Mouse (Mus musculus) embryonic facial prominence, embryonic 14.5 days (tissue): ENCODE measurements around the gene Phrf1. TPM values are rescaled to one million over a fixed set of nuclear protein-coding genes. Genes with fewer than 3 reads are reported as not detected.

ENCODE experiments used
- ATAC-seq: fragments of 200-750 bp; cut with Nextera tagmentation; 2 replicates; pipeline ENCODE4 v1.8.0; 2017; ENCODE audit warnings: low read depth, moderate number of reproducible peaks, moderate TSS enrichment
- DNase-seq: peaks from one replicate; pipeline ENCODE4 v3.0.0-alpha.2; 2015; ENCODE audit warnings: low spot score
- H3K27ac ChIP-seq: fragments of 300-500 bp; sonication (generic); replicated peaks from 2 replicates; pipeline ENCODE4 v1.5.1; 2014; ENCODE audit warnings: low read depth, mild to moderate bottlenecking, low read length, moderate library complexity
- H3K27me3 ChIP-seq: fragments of 300-500 bp; sonication (generic); replicated peaks from 2 replicates; pipeline ENCODE4 v1.6.1; 2014; ENCODE audit warnings: low read length; ENCODE audit not compliant: control insufficient read depth, insufficient read depth
- H3K36me3 ChIP-seq: fragments of 300-500 bp; sonication (generic); 2 replicates; pipeline ENCODE4 v1.6.1; 2014; ENCODE audit warnings: low read length, mixed read lengths; ENCODE audit not compliant: control insufficient read depth, insufficient read depth
- H3K4me1 ChIP-seq: fragments of 300-500 bp; sonication (generic); 2 replicates; pipeline ENCODE4 v1.6.1; 2014; ENCODE audit warnings: antibody characterized with exemption, low read length; ENCODE audit not compliant: control insufficient read depth, insufficient read depth
- H3K4me2 ChIP-seq: fragments of 300-500 bp; sonication (generic); 2 replicates; pipeline ENCODE4 v1.6.1; 2014; ENCODE audit warnings: low read depth, mild to moderate bottlenecking, low read length, moderate library complexity, mixed read lengths
- H3K4me3 ChIP-seq: fragments of 300-500 bp; sonication (generic); 2 replicates; pipeline ENCODE4 v1.5.1; 2014; ENCODE audit warnings: low read depth, mild to moderate bottlenecking, low read length
- H3K9ac ChIP-seq: fragments of 300-500 bp; sonication (generic); 2 replicates; pipeline ENCODE4 v1.6.1; 2014; ENCODE audit warnings: low read depth, mild to moderate bottlenecking, low read length, moderate library complexity, mixed read lengths
- H3K9me3 ChIP-seq: fragments of 300-500 bp; sonication (generic); 2 replicates; pipeline ENCODE4 v1.6.1; 2016; ENCODE audit warnings: low read length; ENCODE audit not compliant: control insufficient read depth
- WGBS: fragments of 180-500 bp; shearing (Covaris S2); extraction: QIAGEN DNeasy Blood & Tissue Kit; methylation state at CpG from one replicate; pipeline ENCODE4 v1.1.7; 2014; 5-methylcytosine and 5-hydroxymethylcytosine counted together
- polyA plus RNA-seq: library from polyadenylated mRNA; unstranded; fragments of >200 nt; fragmentation: Nextera tagmentation; extraction: Ambion mirVana; gene quantifications from 2 replicates; pipeline ENCODE4 v1.2.1, GENCODE M21; 2014

The Phrf1 gene
- polyA plus RNA-seq, 1 experiment from 2014 or later, result 59.8 TPM

GRCm38 (mm10) chr7:141221249-141222125 is 7.1 kb upstream of the Phrf1 start:
- Histone ChIP-seq H3K36me3 (peaks cover 10% of the 10 kb centered on the region; the same call in 1 of the 2 replicates), H3K27me3 (no peaks in the 10 kb centered on the region), H3K4me2 (peak overlapping the region; percentile 89), H3K4me3 (peak overlapping the region; percentile 63), H3K4me1 (peaks cover 20% of the 10 kb centered on the region), H3K27ac (peak overlapping the region; percentile 88), H3K9ac (peak overlapping the region; percentile 78), H3K9me3 (no peaks in the 10 kb centered on the region)
- WGBS, result 3% methylated on average over 38 of the region's 44 CpGs
- DNase-seq (peak; percentile 99), ATAC-seq (peak; percentile 97)

GRCm38 (mm10) chr7:141222126-141222467 is 6.5 kb upstream of the Phrf1 start:
- Histone ChIP-seq H3K4me1 (peaks cover 20% of the 10 kb centered on the region), H3K9me3 (no peaks in the 10 kb centered on the region), H3K4me2 (peak overlapping the region; percentile 89), H3K27ac (peak overlapping the region; percentile 88), H3K36me3 (peaks cover 10% of the 10 kb centered on the region; the same call in 1 of the 2 replicates), H3K9ac (peak overlapping the region; percentile 54), H3K4me3 (peak overlapping the region; percentile 63), H3K27me3 (no peaks in the 10 kb centered on the region)
- no peak for DNase-seq
- no peak for ATAC-seq
- WGBS, result 8% methylated on average over 8 of the region's 8 CpGs

GRCm38 (mm10) chr7:141222696-141223215 is 5.8 kb upstream of the Phrf1 start:
- H3K27me3 ChIP-seq, result no peaks in the 10 kb centered on the region
- H3K9ac ChIP-seq, result peak overlapping the region; percentile 54; the same call in 1 of the 2 replicates
- ATAC-seq (no peak), DNase-seq (no peak)
- peak overlapping the region; percentile 88 for H3K27ac ChIP-seq
- no peaks in the 10 kb centered on the region for H3K9me3 ChIP-seq
- H3K36me3 ChIP-seq, result peaks cover 10% of the 10 kb centered on the region; the same call in 1 of the 2 replicates
- 91% methylated on average over 4 of the region's 4 CpGs for WGBS
- peaks cover 20% of the 10 kb centered on the region for H3K4me1 ChIP-seq
- H3K4me3 ChIP-seq, result no peak overlapping the region
- peak overlapping the region; percentile 89; the same call in 1 of the 2 replicates for H3K4me2 ChIP-seq

- H3K9me3 ChIP-seq, result no peaks in the 10 kb centered on the region
- DNase-seq (no peak), ATAC-seq (no peak)
- H3K4me1 ChIP-seq, result peaks cover 19% of the 10 kb centered on the region
- peaks cover 10% of the 10 kb centered on the region for H3K36me3 ChIP-seq
- H3K27me3 ChIP-seq, result no peaks in the 10 kb centered on the region
- H3K9ac ChIP-seq, result no peak overlapping the region
- no peak overlapping the region for H3K4me3 ChIP-seq
- WGBS, result 80% methylated on average over 6 of the region's 6 CpGs
- H3K27ac ChIP-seq, result no peak overlapping the region
- H3K4me2 ChIP-seq, result no peak overlapping the region
Measured at GRCm38 (mm10) chr7:141226535-141226934, 2.0 kb upstream of the Phrf1 start.

- H3K27ac ChIP-seq, result no peak overlapping the region
- peaks cover 22% of the 10 kb centered on the region for H3K36me3 ChIP-seq
- peaks cover 10% of the 10 kb centered on the region for H3K4me1 ChIP-seq
- peak overlapping the region; percentile 99; the same call in 1 of the 2 replicates for H3K9ac ChIP-seq
- 76% methylated on average over 4 of the region's 4 CpGs for WGBS
- ATAC-seq (no peak), DNase-seq (no peak)
- H3K27me3 ChIP-seq, result no peaks in the 10 kb centered on the region
- H3K4me3 ChIP-seq, result peak overlapping the region; percentile 99; the same call in 1 of the 2 replicates
- H3K4me2 ChIP-seq, result peak overlapping the region; percentile 92
- H3K9me3 ChIP-seq, result no peaks in the 10 kb centered on the region
Measured at GRCm38 (mm10) chr7:141227796-141228195, 788 bp upstream of the Phrf1 start.

GRCm38 (mm10) chr7:141229702-141230101 is 1.1 kb downstream of the Phrf1 start:
- WGBS, result 55% methylated on average over 6 of the region's 6 CpGs
- H3K36me3 ChIP-seq, result peaks cover 41% of the 10 kb centered on the region
- H3K9me3 ChIP-seq, result no peaks in the 10 kb centered on the region
- DNase-seq, result no peak
- peaks cover 9% of the 10 kb centered on the region for H3K4me1 ChIP-seq
- peak overlapping the region; percentile 92 for H3K4me2 ChIP-seq
- H3K9ac ChIP-seq, result peak overlapping the region; percentile 99
- 0 out of 2 replicates have a peak overlapping the region, but pooled peaks have one; percentile 6 for H3K27ac ChIP-seq
- H3K4me3 ChIP-seq, result peak overlapping the region; percentile 99
- no peak for ATAC-seq
- H3K27me3 ChIP-seq, result no peaks in the 10 kb centered on the region

- 89% methylated on average over 4 of the region's 4 CpGs for WGBS
- H3K9ac ChIP-seq, result no peak overlapping the region
- no peaks in the 10 kb centered on the region for H3K9me3 ChIP-seq
- no peaks in the 10 kb centered on the region for H3K27me3 ChIP-seq
- peaks cover 9% of the 10 kb centered on the region for H3K4me1 ChIP-seq
- H3K27ac ChIP-seq, result no peak overlapping the region
- DNase-seq, result no peak
- H3K4me2 ChIP-seq, result peak overlapping the region; percentile 92; the same call in 1 of the 2 replicates
- no peak overlapping the region for H3K4me3 ChIP-seq
- H3K36me3 ChIP-seq, result peaks cover 50% of the 10 kb centered on the region
- no peak for ATAC-seq
Measured at GRCm38 (mm10) chr7:141230570-141230969, 2.0 kb downstream of the Phrf1 start.

- Histone ChIP-seq H3K27me3 (no peaks in the 10 kb centered on the region), H3K36me3 (peaks cover 55% of the 10 kb centered on the region), H3K4me3 (no peak overlapping the region), H3K27ac (no peak overlapping the region), H3K9me3 (no peaks in the 10 kb centered on the region), H3K4me2 (no peak overlapping the region), H3K9ac (no peak overlapping the region), H3K4me1 (peaks cover 9% of the 10 kb centered on the region)
- 98% methylated on average over 3 of the region's 3 CpGs for WGBS
- no peak for ATAC-seq
- DNase-seq, result no peak
Measured at GRCm38 (mm10) chr7:141231111-141231510, 2.5 kb downstream of the Phrf1 start.
